Mouse (Mus musculus): ENCODE data around the gene Slc31a2. TPM values are rescaled to one million over a fixed set of nuclear protein-coding genes. Genes with fewer than 3 reads are reported as not detected.

The Slc31a2 gene
- polyA plus RNA-seq, 1 experiment, result 8.8 TPM

DNA sequence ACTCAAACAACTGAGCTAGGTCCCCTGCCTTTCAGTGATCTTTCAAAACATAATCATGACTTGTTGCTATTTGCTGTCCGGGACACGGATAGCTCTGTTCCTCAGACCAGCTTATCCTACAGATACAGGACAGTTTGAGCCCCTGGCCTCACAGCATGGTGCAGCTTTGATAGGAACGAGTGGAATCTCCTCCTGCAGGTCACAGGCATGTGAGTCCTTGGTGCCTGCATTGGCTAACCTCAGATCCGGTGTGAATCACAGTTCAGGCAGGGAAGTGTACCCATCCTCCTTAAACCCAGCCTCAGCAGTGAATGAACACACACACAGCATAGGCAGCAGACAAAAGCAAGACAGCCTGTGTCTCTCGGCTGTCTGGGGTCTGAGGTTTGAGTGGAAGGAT is 19.0 kb downstream of the Slc31a2 start:
- Histone ChIP-seq H3K27ac (ENCODE audit: insufficient read depth, low read depth, low read length) (no peak overlapping the region), H3K36me3 (ENCODE audit: control insufficient read depth, insufficient read depth, low read length) (no peaks in the 10 kb centered on the region), H3K4me3 (ENCODE audit: low read depth, low read length) (no peak overlapping the region), H3K4me1 (ENCODE audit: control insufficient read depth, insufficient read depth, insufficient read length, low read length) (peaks cover 3% of the 10 kb centered on the region; the same call in 1 of the 2 replicates), H3K27me3 (ENCODE audit: control insufficient read depth, insufficient read depth, low read length) (no peaks in the 10 kb centered on the region)
- TF ChIP-seq CTCF (IDR thresholded peaks at IDR 0.05; ENCODE audit: extremely low read depth, insufficient read length, insufficient replicate concordance, low read depth, low read length) (no peak), POLR2A (IDR thresholded peaks at IDR 0.05; ENCODE audit: low read depth, low read length) (no peak)
- WGBS, result 70% methylated on average over 5 of the region's 5 CpGs

DNA sequence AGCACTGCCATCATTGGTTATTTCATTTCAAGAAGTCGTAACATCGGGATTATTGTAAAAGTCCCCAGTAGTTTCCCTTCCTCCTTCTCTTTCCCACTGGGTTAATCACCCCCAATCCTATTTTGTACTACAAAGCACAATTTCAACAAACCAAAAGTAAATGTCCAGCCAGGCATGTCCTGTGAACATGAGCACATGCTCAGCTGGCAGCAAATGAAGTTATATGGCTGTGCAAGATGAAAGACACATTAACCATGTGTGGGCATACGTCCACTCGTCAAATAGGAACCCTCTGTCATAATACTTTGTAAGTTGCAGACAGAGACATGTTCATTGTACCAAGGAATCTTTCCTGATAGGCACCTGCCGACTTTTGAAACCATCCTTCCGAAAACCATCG is 20.6 kb downstream of the Slc31a2 start:
- Histone ChIP-seq H3K27me3 (ENCODE audit: control insufficient read depth, insufficient read depth, low read length) (no peaks in the 10 kb centered on the region), H3K27ac (ENCODE audit: insufficient read depth, low read depth, low read length) (no peak overlapping the region), H3K4me3 (ENCODE audit: low read depth, low read length) (no peak overlapping the region), H3K36me3 (ENCODE audit: control insufficient read depth, insufficient read depth, low read length) (no peaks in the 10 kb centered on the region), H3K4me1 (ENCODE audit: control insufficient read depth, insufficient read depth, insufficient read length, low read length) (peaks cover 3% of the 10 kb centered on the region; the same call in 1 of the 2 replicates)
- 84% methylated on average over 7 of the region's 7 CpGs for WGBS
- TF ChIP-seq CTCF (IDR thresholded peaks at IDR 0.05; ENCODE audit: extremely low read depth, insufficient read length, insufficient replicate concordance, low read depth, low read length) (no peak), POLR2A (IDR thresholded peaks at IDR 0.05; ENCODE audit: low read depth, low read length) (no peak)

DNA sequence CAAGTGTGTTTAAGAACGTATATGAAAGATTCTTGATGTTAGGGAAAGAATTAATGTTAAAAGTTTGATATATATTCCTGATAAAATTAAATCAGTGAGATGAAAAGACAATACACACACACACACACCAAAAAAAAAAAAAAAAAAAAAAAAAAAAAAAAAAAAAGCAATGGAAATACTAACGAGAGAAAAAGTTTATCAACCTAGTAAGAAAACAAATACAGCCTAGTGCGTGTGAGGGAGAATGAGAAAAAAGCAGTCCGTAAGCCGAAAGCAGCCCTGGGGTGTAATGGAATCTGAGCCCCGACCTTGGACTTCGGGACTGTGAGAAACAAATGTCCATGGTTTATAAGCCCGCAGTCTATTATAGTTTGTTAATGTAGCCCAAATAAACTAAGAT is 23.2 kb downstream of the Slc31a2 start:
- Histone ChIP-seq H3K4me1 (ENCODE audit: control insufficient read depth, insufficient read depth, insufficient read length, low read length) (peaks cover 3% of the 10 kb centered on the region; the same call in 1 of the 2 replicates), H3K4me3 (ENCODE audit: low read depth, low read length) (no peak overlapping the region), H3K27me3 (ENCODE audit: control insufficient read depth, insufficient read depth, low read length) (no peaks in the 10 kb centered on the region), H3K36me3 (ENCODE audit: control insufficient read depth, insufficient read depth, low read length) (no peaks in the 10 kb centered on the region), H3K27ac (ENCODE audit: insufficient read depth, low read depth, low read length) (no peak overlapping the region)
- 72% methylated on average over 8 of the region's 8 CpGs for WGBS
- no peak for TF ChIP-seq CTCF (IDR thresholded peaks at IDR 0.05; ENCODE audit: extremely low read depth, insufficient read length, insufficient replicate concordance, low read depth, low read length)
- TF ChIP-seq POLR2A (IDR thresholded peaks at IDR 0.05; ENCODE audit: low read depth, low read length), result no peak

DNA sequence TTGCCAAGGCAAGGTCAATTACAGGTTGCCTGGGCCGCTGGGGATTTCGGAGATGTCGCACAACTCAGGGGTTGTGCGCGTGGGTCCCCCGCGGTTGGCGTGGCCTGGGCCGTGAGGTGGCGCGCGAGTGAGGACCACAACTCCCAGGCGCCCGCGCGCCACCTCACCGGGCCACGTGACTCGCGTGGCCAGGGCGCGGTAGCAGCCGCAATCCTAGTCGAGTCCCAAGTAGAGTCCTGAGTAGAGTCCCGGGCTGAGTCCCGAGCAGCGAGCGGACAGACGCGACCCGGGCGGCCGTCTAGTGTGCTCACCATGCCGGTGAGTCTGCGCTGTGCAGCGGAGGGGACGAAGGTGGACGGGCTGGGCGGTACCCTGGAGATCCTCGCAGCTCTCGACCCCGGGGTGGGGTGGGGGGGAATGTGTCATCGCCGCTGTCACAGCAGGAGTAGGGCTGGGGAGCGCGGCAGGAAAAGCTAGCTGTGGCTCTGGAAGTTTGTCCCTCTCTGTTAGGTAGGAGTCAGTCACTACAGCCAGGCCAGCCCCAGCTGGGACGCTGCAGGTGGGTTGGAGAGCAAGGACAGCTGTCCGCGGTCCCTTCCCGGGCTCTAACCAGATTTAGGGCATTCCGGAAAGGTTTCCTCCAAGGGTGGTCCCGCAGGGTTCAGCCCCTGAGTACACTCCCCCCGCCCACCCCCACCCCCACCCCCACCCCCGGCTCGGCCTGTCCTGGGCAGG is 24.1 kb downstream of the Slc31a2 start:
- no peaks in the 10 kb centered on the region for H3K27me3 ChIP-seq (ENCODE audit: control insufficient read depth, insufficient read depth, low read length)
- under 1% methylated on average over 55 of the region's 55 CpGs for WGBS
- peak; percentile 79; the same call in 1 of the 2 replicates for TF ChIP-seq POLR2A (IDR thresholded peaks at IDR 0.05; ENCODE audit: low read depth, low read length)
- no peak for TF ChIP-seq CTCF (IDR thresholded peaks at IDR 0.05; ENCODE audit: extremely low read depth, insufficient read length, insufficient replicate concordance, low read depth, low read length)
- peak overlapping the region; percentile 80 for H3K4me3 ChIP-seq (ENCODE audit: low read depth, low read length)
- 0 out of 2 replicates have a peak overlapping the region, but pooled peaks have one; percentile 9 for H3K27ac ChIP-seq (ENCODE audit: insufficient read depth, low read depth, low read length)
- H3K4me1 ChIP-seq (ENCODE audit: control insufficient read depth, insufficient read depth, insufficient read length, low read length), result peaks cover 3% of the 10 kb centered on the region; the same call in 1 of the 2 replicates
- no peaks in the 10 kb centered on the region for H3K36me3 ChIP-seq (ENCODE audit: control insufficient read depth, insufficient read depth, low read length)

DNA sequence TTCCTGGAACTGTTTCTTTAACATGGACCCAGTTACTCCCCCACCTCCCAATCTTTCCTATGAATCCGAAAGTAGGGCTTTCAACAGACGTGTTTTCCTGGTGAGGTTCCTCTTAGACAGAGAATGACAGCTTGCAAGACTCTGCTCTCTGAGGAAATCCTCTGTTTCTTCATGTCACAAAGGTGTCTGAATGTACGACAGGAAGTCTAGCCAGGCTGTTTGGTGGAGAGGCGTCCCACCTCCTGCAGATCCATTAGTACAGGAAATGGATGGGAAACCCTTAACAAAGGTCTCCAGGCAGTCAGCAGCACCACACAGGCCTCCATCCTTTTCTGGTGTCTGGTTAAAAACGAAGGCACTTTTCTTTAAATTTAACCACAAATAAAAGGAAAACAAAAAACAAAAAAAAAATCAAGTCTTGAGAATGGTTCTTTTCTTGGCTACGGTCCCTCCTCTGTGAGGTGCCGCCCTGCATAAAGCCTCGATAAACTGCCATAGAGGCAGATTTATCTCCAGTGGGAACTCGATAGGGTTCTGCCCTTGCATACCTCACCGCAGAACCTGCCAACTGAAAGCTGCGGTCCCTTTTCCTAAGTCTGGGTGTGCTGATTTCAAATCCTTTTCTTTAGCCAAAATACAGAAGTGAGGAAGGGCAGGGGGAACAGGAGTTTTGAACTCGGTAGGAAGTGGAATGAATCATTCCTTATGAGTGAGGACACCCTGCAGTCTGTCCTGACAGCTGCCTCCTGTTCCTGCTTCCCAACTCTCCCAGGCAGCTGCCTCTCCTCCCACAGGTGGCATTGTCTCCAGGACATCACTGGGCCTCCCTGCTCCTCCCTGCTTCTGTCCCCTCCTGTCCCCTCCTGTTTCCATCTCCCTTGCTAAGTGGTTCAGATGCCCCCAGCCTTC is 24.9 kb downstream of the Slc31a2 start:
- H3K27me3 ChIP-seq (ENCODE audit: control insufficient read depth, insufficient read depth, low read length), result no peaks in the 10 kb centered on the region
- H3K4me1 ChIP-seq (ENCODE audit: control insufficient read depth, insufficient read depth, insufficient read length, low read length), result peaks cover 3% of the 10 kb centered on the region; the same call in 1 of the 2 replicates
- no peak overlapping the region for H3K27ac ChIP-seq (ENCODE audit: insufficient read depth, low read depth, low read length)
- peak overlapping the region; percentile 80 for H3K4me3 ChIP-seq (ENCODE audit: low read depth, low read length)
- 4% methylated on average over 12 of the region's 12 CpGs for WGBS
- H3K36me3 ChIP-seq (ENCODE audit: control insufficient read depth, insufficient read depth, low read length), result no peaks in the 10 kb centered on the region
- TF ChIP-seq CTCF (IDR thresholded peaks at IDR 0.05; ENCODE audit: extremely low read depth, insufficient read length, insufficient replicate concordance, low read depth, low read length) (no peak), POLR2A (IDR thresholded peaks at IDR 0.05; ENCODE audit: low read depth, low read length) (no peak)

DNA sequence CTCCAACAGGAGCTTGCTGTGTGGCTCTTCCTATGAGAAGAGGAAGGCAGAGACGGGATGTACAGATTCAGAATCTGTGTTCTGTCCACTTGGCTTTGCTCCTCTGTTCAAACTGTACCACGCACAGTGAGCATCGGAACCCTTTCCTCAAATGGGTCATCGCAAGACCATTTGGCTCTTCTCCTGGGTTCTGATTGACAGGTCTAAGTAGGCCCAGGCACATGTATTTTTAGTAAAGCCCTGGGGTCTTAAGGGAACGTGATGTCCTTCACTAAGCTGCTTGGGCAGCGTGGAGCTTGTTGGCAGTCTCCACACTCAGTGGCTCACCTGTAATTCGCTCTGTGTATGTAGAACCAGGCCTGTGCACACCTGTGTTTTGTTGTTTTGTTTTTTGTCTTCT is 26.9 kb downstream of the Slc31a2 start:
- H3K4me1 ChIP-seq (ENCODE audit: control insufficient read depth, insufficient read depth, insufficient read length, low read length), result peaks cover 3% of the 10 kb centered on the region; the same call in 1 of the 2 replicates
- 0 out of 2 replicates have a peak, but pooled peaks cover 6% of the 10 kb centered on the region for H3K36me3 ChIP-seq (ENCODE audit: control insufficient read depth, insufficient read depth, low read length)
- 90% methylated on average over 7 of the region's 7 CpGs for WGBS
- no peak overlapping the region for H3K4me3 ChIP-seq (ENCODE audit: low read depth, low read length)
- TF ChIP-seq CTCF (IDR thresholded peaks at IDR 0.05; ENCODE audit: extremely low read depth, insufficient read length, insufficient replicate concordance, low read depth, low read length) (no peak), POLR2A (IDR thresholded peaks at IDR 0.05; ENCODE audit: low read depth, low read length) (no peak)
- no peaks in the 10 kb centered on the region for H3K27me3 ChIP-seq (ENCODE audit: control insufficient read depth, insufficient read depth, low read length)
- no peak overlapping the region for H3K27ac ChIP-seq (ENCODE audit: insufficient read depth, low read depth, low read length)
